Mouse (Mus musculus) E14TG2a.4 (cell line): ENCODE data around the gene Cyp4a12b.
A peak's percentile ranks its signal among the peaks of the same experiment; 100 is the strongest.
"Not testable (repeated sequence)": the region's sequence is repeated elsewhere in the genome, so short reads cannot be mapped to it uniquely, and the experiment has no call there.

Source experiments
- H3K27me3 ChIP-seq: 2 replicates; pipeline ENCODE4 v1.6.1; 2014; ENCODE audit warnings: low read length, control low read depth; ENCODE audit not compliant: insufficient read depth
- H3K36me3 ChIP-seq: 2 replicates; pipeline ENCODE4 v1.6.1; 2014; ENCODE audit warnings: low read length, control low read depth; ENCODE audit not compliant: insufficient read depth
- H3K4me1 ChIP-seq: replicated peaks from 2 replicates; pipeline ENCODE4 v1.6.1; 2014; ENCODE audit warnings: low read depth, low read length, control low read depth
- H3K4me3 ChIP-seq: replicated peaks from 2 replicates; pipeline ENCODE4 v1.5.1; 2014; ENCODE audit warnings: mild to moderate bottlenecking, low read length
- H3K9me3 ChIP-seq: 2 replicates; pipeline ENCODE4 v1.6.1; 2014; ENCODE audit warnings: low read length, control low read depth
- CTCF ChIP-seq: conservative IDR thresholded peaks from 2 replicates; pipeline ENCODE4 v1.5.1; 2014; ENCODE audit warnings: low read length
- NANOG ChIP-seq: IDR thresholded peaks from 2 replicates; pipeline ENCODE4 v1.6.1; 2014; ENCODE audit warnings: borderline replicate concordance, low read length, mixed read lengths
- POU5F1 ChIP-seq: IDR thresholded peaks from 2 replicates; pipeline ENCODE4 v1.6.1; 2014; ENCODE audit warnings: low read length, borderline replicate concordance

The Cyp4a12b gene

DNA sequence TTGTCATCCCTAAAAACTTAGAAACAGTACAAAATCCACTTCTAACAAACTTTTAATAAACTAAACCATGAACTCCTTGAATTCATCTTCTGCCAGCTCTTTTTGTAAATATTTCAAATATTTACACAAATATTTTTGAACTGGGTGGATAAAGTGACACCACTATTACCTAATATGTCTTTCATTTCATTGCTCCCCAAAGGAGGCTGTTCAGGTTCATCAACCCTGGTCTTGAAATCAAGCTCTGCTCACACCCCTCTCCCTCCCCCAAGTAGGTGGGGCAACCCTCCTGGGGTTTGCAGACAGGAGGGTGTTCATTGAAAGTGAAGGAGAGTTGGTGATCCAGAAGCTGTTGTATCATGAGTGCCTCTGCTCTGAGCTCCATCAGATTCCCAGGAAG is at the start of gene Cyp4a12b:
Gene Cyp4a12b (plus strand): TSS at position 301 of the 400 bp plus-strand sequence.
- H3K27me3 ChIP-seq, H3K9me3 ChIP-seq, H3K4me1 ChIP-seq, H3K36me3 ChIP-seq, H3K4me3 ChIP-seq: not testable (repeated sequence)

DNA sequence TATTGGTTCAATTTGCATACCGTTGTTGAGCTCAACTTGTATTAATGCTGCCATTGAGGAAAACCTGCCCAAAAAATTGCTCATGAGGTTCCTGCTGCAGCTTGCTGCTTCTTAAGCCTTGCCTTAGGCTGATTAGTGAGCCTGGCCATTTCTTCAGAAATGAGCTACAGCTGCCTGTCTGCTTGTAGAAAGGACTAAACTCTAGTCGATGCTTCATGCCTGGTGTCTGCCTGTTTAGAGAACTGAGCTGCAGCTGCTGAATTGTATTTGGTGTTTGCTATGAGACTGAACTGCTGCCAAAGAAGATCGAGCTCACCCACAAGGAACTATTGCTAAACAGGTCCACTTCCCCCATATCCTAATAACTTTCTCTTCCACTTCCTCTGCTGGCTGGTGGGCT is 45.8 kb upstream of the Cyp4a12b start:
- not testable (repeated sequence) for H3K4me1 ChIP-seq, H3K36me3 ChIP-seq, H3K27me3 ChIP-seq, H3K4me3 ChIP-seq
- H3K9me3 ChIP-seq: peaks cover 21% of the 10 kb centered on the region

- not testable (repeated sequence) for H3K4me1 ChIP-seq, H3K4me3 ChIP-seq, H3K36me3 ChIP-seq, H3K27me3 ChIP-seq
- H3K9me3 ChIP-seq: peaks cover 30% of the 10 kb centered on the region
Measured at GRCm38 (mm10) chr4:115368067-115368466, 43.4 kb upstream of the Cyp4a12b start.

DNA sequence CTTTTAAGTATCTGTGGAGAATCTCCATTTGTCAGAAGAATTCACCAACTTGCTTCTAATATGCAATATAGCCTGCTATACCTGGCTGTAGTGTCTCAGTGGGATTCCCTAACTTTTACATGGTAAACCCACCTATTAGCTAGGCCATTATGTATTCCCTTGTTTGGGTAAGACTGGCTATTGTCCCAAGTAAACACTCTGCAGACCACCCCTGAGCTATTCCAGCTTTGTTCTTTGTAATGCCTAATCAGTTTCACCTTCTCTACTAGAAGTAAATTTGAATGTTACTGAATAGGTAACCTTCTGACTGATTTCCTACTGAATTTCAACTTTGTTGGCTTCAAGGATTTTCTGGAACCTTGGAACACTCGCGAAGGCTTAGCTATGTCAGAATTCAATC is 15.2 kb upstream of the Cyp4a12b start:
- H3K9me3 ChIP-seq: peaks cover 31% of the 10 kb centered on the region
- not testable (repeated sequence) for H3K36me3 ChIP-seq, H3K4me3 ChIP-seq, H3K27me3 ChIP-seq
- TF ChIP-seq NANOG: peak; percentile 88
- H3K4me1 ChIP-seq: peaks cover 11% of the 10 kb centered on the region

GRCm38 (mm10) chr4:115396950-115397349 is 14.5 kb upstream of the Cyp4a12b start:
- H3K36me3 ChIP-seq, H3K4me3 ChIP-seq, H3K27me3 ChIP-seq: not testable (repeated sequence)
- peaks cover 11% of the 10 kb centered on the region for H3K4me1 ChIP-seq
- peaks cover 26% of the 10 kb centered on the region for H3K9me3 ChIP-seq
- peak; percentile 11; the same call in 1 of the 2 replicates for TF ChIP-seq NANOG

GRCm38 (mm10) chr4:115450577-115451137 is 39.2 kb downstream of the Cyp4a12b start:
- Histone ChIP-seq H3K9me3 (peaks cover 10% of the 10 kb centered on the region; the same call in 1 of the 2 replicates), H3K36me3 (no peaks in the 10 kb centered on the region), H3K27me3 (no peaks in the 10 kb centered on the region), H3K4me3 (no peak overlapping the region), H3K4me1 (no peaks in the 10 kb centered on the region)
- no peak for TF ChIP-seq POU5F1
- TF ChIP-seq CTCF: no peak
- TF ChIP-seq NANOG: no peak

- Histone ChIP-seq H3K27me3 (no peaks in the 10 kb centered on the region), H3K4me1 (no peaks in the 10 kb centered on the region), H3K9me3 (peaks cover 10% of the 10 kb centered on the region; the same call in 1 of the 2 replicates), H3K36me3 (no peaks in the 10 kb centered on the region), H3K4me3 (no peak within 1 kb of the TSS)
- no peak for TF ChIP-seq CTCF
- no peak for TF ChIP-seq POU5F1
- no peak for TF ChIP-seq NANOG
Measured at GRCm38 (mm10) chr4:115452304-115452703, 40.9 kb downstream of the Cyp4a12b start, which contains the start of gene Cyp4a30b. Cyp4a30b (plus strand) TSS chr4:115452604.

GRCm38 (mm10) chr4:115473585-115473984 is 62.2 kb downstream of the Cyp4a12b start:
- not testable (repeated sequence) for H3K4me3 ChIP-seq, H3K9me3 ChIP-seq, H3K36me3 ChIP-seq, H3K4me1 ChIP-seq, H3K27me3 ChIP-seq

- H3K4me1 ChIP-seq, H3K36me3 ChIP-seq, H3K9me3 ChIP-seq, H3K4me3 ChIP-seq, H3K27me3 ChIP-seq: not testable (repeated sequence)
- 0 out of 2 replicates have a peak, but pooled peaks have one; percentile 7 for TF ChIP-seq CTCF
Measured at GRCm38 (mm10) chr4:115476051-115476450, 64.6 kb downstream of the Cyp4a12b start.

DNA sequence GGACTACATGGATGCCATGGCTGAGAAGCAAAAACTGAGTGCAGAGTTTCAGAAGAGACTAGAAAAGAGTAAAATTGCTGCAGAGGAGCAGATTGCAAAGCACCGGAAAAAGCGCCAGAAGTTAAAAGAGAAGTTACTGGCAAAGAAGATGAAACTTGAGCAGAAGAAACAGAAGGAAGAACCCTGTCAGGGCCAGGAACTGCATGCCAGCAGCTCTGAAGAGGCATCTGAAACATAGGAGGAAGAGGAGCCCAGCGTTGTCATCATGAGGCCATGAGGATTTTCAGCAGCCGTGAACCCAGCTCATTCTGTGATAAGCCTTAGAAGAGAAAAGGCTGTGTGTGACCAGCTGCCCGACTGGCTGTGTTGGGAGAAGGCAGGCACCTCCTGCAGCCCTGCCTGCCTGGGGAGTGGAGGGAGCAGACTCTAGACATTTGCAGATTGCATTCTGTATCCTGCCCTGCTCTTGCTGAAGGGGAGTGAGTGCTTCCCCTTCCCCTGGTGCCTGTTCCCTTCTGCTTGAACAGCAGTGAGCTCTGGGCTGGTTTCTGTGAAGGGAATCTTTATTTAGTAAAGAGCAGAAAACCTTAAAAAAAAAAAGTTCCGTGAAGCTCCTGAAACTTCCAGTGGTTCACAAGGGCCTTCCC is 69.7 kb downstream of the Cyp4a12b start:
- H3K4me1 ChIP-seq: no peaks in the 10 kb centered on the region
- no peaks in the 10 kb centered on the region for H3K27me3 ChIP-seq
- H3K4me3 ChIP-seq: no peak overlapping the region
- no peaks in the 10 kb centered on the region for H3K36me3 ChIP-seq
- H3K9me3 ChIP-seq: peaks cover 5% of the 10 kb centered on the region; the same call in 1 of the 2 replicates
- TF ChIP-seq CTCF (no peak), NANOG (no peak), POU5F1 (no peak)
